Mouse (Mus musculus): Measurements from ENCODE around the gene 4930432K21Rik.

Gene 4930432K21Rik

GRCm38 (mm10) chr8:84193566-84193965 lies 45.7 kb downstream of the 4930432K21Rik start:
- DNase-seq: peak; percentile 23

DNA sequence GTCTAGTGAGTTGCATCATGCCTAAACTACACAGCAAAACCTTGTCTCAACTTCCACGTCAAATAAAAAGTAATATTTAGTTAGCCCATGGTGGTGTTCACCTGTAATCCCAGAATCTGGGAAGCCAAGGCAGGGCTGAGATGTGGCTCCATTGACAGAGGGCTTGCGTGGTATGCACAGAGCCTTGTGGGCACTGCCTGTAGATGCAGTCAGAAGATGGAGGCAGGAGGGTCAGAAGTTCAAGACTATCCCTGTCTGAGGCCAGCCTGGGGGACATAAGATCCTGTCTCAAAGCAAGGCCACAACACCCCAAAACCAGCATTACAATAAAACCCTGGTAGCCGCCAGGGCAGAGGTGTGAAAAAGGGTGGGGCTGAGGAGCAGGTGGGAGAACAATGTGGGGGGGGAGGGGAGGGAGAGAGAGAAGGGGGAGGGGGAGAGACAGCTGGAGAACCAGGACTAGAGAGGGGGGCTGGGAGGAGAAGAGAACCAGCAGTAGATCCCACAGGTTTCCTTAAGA lies 46.5 kb downstream of the 4930432K21Rik start:
- DNase-seq: no peak

DNA sequence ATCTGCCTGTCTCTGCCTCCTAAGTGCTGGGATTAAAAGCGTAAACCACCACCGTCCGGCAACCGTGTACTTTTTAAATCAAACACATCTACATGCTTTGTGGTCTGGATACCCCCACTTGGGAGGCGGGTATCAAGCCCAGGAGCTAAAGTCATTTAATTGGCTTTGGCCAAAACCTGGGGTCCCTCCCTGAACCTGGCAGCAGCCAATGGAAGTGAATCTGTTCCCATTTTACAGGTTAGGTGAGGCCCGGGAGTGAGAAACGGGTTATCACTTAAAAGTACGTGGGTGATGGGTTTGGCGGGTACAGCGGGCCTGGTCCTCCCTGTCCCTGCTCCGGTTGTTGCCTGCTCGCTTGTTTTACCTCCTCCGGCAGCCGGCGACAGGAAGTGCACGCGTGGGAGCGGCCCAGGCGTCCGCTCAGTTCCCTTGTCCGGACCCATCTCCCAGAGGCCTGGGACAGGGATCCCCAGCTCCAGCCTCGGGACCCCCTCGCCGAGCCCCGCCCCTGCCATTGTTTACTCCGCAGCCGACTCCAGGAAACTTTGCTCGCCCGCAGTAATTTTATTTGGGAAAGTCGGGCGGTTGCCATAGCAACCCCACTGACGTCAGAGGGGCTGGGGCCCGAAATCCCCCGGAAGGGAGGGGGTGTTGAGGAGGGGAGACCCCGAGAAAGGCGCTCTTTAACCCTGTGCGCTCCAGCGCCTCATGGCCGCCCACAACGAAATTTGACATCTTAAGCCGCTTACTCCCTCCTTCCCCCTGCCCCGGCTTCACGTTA lies 49.5 kb downstream of the 4930432K21Rik start:
- DNase-seq: peak; percentile 97

DNA sequence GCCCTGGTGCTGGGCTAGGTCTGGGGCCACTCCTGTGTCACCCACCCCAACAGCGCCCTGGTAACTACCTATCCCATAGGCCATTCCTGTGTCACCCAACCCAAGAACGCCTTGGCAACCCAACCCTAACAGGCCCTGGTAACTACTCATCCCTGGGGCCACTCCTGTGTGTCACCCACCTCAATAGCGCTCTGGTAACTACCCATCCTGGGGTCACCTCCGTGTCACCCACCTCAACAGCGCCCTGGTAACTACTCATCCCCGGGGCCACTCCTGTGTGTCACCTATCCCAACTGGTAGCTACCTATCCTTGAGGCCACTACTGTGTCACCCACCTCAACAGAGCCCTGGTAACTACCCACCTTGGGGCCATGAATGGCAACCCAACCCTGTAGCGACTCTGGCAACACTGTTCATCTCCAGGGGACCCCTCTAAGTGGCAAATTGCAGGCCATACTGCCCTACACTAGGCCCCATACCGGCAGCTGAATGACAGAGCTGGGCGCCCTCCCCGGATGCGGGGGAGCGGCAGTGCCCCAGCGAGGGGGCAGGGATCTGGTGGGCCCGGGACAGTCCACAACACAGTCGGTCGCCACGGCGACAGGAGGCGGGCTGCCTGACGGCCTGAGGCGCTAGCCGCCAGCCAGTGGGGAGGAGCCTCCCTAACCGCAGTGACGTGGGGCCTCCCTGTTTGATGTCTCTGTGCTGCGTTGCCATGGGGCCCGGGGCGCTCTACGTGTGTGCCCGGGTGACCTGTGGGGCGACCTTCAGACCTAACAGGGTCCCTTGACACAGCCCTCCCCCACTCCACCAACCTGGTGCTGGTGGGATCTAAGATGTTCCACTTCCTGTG lies 50.3 kb downstream of the 4930432K21Rik start:
- DNase-seq: peak; percentile 99

DNA sequence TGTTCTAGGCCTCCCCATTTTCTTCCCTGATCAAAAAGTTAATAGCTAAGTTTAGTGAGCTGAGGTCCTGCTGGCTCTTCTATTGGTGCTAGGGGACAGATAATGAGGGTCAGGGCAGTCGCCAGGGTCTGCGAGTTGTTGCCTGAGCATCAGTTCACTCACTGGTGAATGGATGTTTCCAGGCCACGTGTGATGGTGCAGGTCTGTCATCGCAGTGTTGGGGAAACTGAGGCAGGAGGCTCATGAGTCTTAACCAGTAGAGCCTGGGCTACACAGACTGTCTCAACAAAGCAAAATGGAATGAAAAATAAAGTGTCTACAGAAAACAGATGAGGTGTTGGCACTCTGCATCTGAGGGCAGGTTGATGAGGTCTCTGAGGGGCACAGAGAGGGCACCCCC lies 51.0 kb downstream of the 4930432K21Rik start:
- no peak for DNase-seq

GRCm38 (mm10) chr8:84199348-84200125 lies 51.7 kb downstream of the 4930432K21Rik start:
- DNase-seq: no peak

DNA sequence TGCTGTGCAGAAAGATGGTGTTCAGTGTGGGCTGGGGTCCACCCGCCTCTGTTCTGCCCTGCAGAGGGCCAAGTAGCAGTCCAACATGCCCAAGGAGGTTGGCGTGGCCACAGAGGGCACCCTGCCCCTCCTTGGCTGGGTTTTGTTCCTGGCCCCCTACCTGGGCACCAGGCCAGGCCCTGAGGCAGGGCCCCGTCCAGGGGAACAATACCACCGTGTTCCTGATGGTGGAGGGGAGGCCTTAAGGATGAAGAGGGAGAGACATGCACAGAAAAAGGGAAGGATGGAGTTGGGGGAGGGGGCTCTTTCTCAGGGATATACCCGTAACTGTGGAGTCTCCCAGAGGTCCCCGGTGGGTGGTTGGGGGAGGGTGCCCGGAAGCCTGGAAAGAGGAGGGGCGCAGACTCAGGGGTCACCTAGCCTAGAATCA lies 52.3 kb downstream of the 4930432K21Rik start:
- DNase-seq: peak; percentile 49

DNA sequence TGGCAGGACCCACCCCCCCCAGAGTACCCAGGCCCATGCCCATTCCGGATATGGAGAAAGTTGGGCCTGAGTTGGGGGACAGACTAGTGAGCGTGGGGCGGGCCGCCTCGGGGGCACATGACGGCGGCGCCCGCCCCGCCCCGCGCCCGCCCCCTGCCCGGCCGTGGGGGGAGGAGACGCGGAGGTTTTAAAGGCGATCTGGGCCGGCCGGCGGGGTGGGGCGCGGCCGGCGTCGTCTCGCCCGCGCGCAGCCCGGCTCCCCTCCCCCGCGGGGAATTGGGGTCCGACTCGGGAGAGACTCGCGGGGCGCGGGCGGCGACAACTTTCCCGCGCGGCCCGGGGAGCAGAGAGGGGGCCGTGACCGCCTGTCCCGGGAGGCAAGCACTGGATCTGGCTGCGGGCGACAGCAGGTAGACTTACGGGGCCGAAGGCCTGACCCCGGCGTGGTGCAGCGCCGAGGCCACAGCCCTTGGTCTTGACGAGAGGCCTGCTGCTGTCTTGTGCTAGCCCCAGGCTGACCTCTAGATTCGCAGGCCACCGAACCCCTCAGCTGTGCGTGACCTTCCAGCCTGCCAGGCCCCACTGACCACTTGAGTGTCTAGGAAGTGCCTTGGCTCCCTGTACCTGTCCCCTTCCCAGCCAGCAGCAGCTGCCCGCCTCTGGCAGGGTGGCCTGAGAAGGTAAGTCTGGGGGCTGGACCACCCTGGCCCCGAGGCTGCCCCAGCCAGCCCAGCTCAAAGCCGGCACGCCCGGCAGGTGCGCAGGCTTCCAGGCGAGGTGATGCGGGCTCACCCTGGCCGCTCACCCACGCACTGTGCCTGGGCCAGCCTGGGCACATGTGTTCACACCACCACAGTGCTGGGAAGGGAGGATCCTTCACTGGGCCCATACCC lies 53.1 kb downstream of the 4930432K21Rik start:
- peak; percentile 91 for DNase-seq

GRCm38 (mm10) chr8:84201545-84202245 lies 53.9 kb downstream of the 4930432K21Rik start:
- DNase-seq: peak; percentile 89

DNA sequence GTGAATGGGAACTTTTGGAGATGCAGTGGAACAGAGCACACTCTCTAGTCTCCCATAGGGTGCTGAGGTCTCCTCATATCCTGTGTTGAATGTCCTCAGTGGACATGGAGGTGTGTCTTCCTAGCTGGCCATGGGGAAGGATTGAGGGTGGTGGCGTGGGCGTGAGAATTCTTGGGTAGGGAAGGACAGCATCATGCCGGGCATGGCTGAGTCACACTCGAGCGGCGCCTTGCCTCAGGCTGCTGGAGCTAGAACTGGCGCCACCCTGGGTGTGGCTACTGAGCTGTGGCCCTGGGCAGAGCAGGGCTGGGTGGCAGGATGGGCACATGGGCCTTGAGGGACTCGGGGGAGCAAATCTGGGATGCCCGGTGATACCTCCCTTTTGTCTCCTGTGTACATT lies 54.6 kb downstream of the 4930432K21Rik start:
- DNase-seq: peak; percentile 80

- DNase-seq: peak; percentile 95
Measured at GRCm38 (mm10) chr8:84202938-84203917, 55.4 kb downstream of the 4930432K21Rik start.

GRCm38 (mm10) chr8:84203975-84204772 lies 56.3 kb downstream of the 4930432K21Rik start:
- peak; percentile 90 for DNase-seq

DNA sequence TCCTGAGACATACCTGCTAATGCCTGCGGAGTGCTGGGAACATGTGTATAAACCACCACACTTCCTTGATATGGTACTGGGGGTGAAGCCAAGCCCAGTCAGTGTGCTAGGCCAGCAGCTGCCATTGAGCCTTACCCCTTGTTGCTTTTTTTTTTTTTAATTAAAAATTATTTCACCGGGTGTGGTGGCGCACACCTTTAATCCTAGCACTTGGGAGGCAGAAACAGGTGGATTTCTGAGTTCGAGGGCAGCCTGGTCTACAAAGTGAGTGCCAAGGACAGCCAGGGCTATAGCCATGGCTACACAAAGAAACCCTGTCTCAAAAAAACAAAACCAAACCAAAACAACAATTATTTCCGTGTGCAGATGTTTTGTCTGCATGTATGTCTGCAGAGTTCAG lies 57.2 kb downstream of the 4930432K21Rik start:
- no peak for DNase-seq

GRCm38 (mm10) chr8:84206666-84207065 lies 58.8 kb downstream of the 4930432K21Rik start:
- no peak for DNase-seq

DNA sequence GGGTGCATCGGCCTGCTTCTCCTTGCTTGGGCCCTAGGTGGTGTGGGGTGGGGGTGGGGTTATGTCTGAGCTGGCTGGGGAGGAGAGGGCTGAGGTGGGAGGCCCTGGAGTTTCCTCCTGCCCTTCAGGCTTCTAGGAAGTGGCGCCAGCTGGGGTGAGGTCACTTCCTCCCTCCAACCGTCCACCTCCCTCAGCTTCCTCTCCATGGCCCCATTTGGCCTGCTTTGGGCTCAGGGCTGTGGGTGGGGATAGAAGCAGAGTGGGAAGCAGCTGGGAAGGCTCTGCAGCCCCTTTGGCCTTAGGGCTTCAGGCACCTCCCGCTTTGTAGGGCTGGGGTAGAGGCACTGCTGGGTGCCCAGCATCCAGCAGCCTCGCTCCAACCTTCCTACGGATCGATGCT lies 60.0 kb downstream of the 4930432K21Rik start:
- peak; percentile 87 for DNase-seq

DNA sequence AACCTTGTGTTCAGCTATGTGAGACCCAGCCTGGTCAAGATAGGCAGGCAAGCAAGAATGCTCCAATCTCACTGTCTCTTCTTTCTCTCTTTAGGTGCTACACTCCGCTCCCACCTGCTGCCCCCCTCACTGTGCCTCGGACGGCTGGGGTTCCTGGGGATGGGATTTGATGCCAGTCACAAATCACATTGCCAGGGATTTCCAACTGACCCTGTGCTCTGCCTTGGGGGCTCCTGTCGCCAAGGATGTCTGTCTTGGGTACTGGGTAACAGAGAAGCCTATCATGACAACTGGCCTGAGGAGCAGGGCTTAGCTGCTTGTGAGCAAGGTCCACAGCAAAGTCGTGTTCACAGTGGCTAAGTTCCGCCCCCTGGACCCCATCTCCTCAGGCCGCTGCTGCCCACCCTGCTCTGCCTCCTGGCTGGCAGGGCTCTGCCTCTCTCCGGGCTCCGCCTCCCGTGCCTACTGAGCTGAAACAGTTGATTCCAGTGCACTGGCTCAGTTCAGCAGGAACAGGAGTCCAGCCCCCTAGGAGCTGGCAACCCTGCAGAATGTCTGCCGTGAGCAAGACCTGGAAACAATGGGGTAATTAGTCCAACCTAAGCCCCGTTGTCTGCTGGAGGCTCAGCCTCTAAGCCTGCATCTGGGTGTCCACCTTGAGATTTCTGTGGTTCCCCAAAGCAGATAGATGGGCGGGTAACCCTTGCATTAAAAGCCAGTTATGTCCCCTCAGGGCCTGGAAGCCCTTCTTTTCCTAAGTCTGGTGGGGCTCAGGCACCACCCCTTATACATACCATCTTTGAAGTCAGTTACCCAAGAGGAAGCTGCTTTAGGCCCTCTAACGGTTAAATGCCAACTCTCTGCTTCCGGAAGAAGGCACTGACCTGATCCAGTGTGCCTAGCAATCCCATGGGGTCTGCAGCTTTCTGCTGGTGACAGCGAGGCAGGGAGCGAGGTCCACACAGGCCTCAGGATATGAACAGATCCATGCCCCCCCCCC lies 60.9 kb downstream of the 4930432K21Rik start:
- DNase-seq: no peak

- peak; percentile 88 for DNase-seq
Measured at GRCm38 (mm10) chr8:84210167-84210791, 62.5 kb downstream of the 4930432K21Rik start.

Measured in lung, postnatal 10 days (tissue).